Mouse (Mus musculus) bone marrow macrophage, adult 2 months (primary cell): ENCODE measurements around the gene Chrna5.

ENCODE experiments used
- CTCF ChIP-seq: IDR thresholded peaks from 2 replicates; pipeline ENCODE4 v1.5.1; 2012; ENCODE audit warnings: low read depth, mild to moderate bottlenecking, low read length, moderate library complexity
- POLR2A ChIP-seq: IDR thresholded peaks from 2 replicates; pipeline ENCODE4 v1.6.1; 2012; ENCODE audit warnings: mild to moderate bottlenecking, low read depth, low read length, borderline replicate concordance

DNA sequence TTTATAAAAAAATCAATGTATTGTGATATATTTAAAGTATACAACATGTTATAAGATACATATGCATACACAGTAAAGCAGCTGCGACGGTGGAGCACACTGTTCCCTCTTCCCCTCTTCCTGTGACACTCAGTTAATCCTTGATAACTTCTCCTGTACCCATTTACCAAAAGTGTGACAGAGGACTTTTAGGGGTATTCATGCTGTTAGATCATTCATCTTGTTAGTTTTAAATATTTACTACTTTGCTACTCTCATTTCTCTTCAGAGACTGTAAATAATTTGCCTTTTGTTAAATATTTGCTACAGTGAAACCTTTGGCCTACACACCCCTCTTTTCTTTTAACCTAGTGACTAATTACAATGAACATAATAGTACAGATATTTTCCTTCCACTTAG is 48.3 kb upstream of the Chrna5 start:
- TF ChIP-seq POLR2A (no peak), CTCF (no peak)
